Mouse (Mus musculus): ENCODE measurements around the gene Stac. TPM values are rescaled to one million over a fixed set of nuclear protein-coding genes. Genes with fewer than 3 reads are reported as not detected.

Stac gene
- total RNA-seq, 4 experiments from 2014 or later: 1.3 to 2.0 (median 1.5) TPM

DNA sequence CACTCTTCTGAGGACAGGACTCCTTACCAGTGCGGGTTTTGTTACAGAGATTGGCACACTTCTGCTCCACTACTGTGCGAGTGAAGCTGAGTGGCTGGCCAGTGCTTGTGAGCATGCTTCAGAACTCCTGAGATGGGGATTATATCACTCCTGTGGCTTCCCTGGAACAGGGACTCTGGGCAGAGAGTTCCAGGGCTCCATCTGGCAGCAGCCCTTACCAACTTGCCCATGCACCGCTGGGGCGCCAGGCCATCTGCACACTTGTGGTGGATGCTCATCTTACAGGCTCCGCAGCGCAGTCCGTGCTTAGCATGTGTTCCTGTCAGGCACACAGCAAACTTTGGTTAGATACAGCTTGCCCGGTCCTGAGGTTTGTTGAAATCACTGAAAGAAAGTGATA lies 83.5 kb downstream of the Stac start:
- no peak for DNase-seq (ENCODE audit: low spot score in 2 of 2)

GRCm38 (mm10) chr9:111587527-111587926 lies 102.6 kb downstream of the Stac start:
- no peak for DNase-seq (ENCODE audit: low spot score in 2 of 2)

- no peak for DNase-seq (ENCODE audit: low spot score in 2 of 2)
Measured at GRCm38 (mm10) chr9:111578784-111579183, 111.4 kb downstream of the Stac start.

- DNase-seq (ENCODE audit: low spot score in 2 of 2): no peak
Measured at GRCm38 (mm10) chr9:111577453-111577852, 112.7 kb downstream of the Stac start.

DNA sequence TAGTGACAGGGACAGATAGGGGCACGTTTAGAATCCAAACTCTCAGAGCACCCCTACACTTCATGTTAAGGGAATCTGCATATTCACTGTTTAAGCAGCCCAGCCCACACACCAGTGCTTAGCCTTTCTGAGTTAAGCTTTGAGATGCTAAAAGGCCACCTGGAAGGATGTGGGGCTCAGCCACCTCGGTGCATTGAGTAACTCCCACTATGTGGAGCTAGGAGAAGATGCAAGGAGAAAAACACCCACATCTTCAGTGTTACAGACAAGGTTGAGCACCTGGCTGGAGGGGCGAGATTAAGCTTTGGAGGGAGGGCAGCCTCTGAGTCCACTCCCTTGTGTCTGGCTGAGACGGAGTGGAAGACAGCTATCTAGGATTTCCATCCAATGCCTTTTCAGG lies 114.3 kb downstream of the Stac start:
- DNase-seq (ENCODE audit: low spot score in 2 of 2): no peak

- no peak for DNase-seq (ENCODE audit: low spot score in 2 of 2)
Measured at GRCm38 (mm10) chr9:111573836-111574235, 116.3 kb downstream of the Stac start.

GRCm38 (mm10) chr9:111571619-111572018 lies 118.5 kb downstream of the Stac start:
- no peak for DNase-seq (ENCODE audit: low spot score in 2 of 2)

- DNase-seq (ENCODE audit: low spot score in 2 of 2): no peak
Measured at GRCm38 (mm10) chr9:111564176-111564575, 126.0 kb downstream of the Stac start.

DNA sequence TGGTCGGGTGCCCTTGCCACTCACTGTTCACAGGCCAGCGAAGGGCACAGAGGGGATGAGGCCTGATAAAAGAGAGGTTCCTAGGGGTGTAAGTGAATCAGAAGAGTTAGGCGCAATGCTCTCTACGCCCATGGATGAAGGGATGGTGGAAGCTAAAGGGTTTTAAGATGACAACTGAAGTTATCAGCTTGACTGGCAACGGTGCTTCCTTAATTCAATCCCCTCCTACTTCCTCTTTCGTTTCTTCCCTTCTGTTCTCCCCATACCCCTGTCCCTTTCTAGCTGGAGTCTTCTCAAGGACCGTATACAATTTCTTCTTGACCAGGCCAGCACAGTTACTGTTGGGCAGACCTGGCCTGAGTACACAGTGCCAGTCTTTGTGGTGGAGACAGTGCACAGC lies 126.9 kb downstream of the Stac start:
- DNase-seq (ENCODE audit: low spot score in 2 of 2): no peak

DNA sequence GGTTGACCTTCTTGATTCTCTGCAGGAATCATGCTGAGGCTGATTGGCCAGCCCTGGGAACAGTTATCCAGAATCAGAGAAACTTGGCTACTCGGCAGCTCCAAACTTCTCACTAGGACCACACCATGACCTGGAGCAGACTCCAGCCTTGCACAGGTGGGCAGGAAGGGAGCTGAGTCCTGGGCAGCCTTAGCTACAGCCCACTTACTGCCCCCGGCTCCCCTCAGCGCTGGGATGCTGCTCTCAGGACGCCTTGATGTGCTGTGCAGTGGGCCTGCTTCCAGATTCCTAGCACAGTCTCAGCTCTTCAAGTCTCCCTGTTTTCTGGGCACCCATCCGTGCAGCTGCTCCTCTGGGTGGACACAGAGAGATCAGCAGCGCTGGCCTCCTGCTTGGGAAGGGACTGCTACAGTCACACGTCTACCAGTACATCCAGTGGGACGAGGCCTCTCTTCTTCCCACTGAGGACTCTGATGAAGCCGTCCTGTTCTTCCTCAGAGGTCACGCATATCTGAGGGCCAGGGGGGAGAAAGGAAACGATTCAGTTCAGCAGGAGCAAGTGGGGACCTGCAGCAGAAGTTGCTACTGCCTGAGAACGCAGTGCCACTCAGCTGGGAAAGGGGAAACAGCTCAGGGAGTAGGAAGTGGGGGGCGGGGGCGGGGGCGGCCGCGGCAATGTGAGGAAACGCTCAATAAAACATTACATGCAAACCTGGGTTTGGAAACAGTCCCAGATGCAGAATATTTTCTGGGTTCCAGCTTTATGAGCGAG lies 127.7 kb downstream of the Stac start:
- DNase-seq (ENCODE audit: low spot score in 2 of 2): no peak

GRCm38 (mm10) chr9:111556699-111557098 lies 133.4 kb downstream of the Stac start:
- no peak for DNase-seq (ENCODE audit: low spot score in 2 of 2)

- no peak for DNase-seq (ENCODE audit: low spot score in 2 of 2)
Measured at GRCm38 (mm10) chr9:111552865-111553264, 137.3 kb downstream of the Stac start.

- no peak for DNase-seq (ENCODE audit: low spot score in 2 of 2)
Measured at GRCm38 (mm10) chr9:111551461-111552190, 138.5 kb downstream of the Stac start.

GRCm38 (mm10) chr9:111550963-111551321 lies 139.2 kb downstream of the Stac start:
- DNase-seq (ENCODE audit: low spot score in 2 of 2): no peak

- DNase-seq (ENCODE audit: low spot score in 2 of 2): no peak
Measured at GRCm38 (mm10) chr9:111550281-111550962, 139.7 kb downstream of the Stac start.

GRCm38 (mm10) chr9:111542663-111543062 lies 147.5 kb downstream of the Stac start:
- DNase-seq (ENCODE audit: low spot score in 2 of 2): no peak

DNA sequence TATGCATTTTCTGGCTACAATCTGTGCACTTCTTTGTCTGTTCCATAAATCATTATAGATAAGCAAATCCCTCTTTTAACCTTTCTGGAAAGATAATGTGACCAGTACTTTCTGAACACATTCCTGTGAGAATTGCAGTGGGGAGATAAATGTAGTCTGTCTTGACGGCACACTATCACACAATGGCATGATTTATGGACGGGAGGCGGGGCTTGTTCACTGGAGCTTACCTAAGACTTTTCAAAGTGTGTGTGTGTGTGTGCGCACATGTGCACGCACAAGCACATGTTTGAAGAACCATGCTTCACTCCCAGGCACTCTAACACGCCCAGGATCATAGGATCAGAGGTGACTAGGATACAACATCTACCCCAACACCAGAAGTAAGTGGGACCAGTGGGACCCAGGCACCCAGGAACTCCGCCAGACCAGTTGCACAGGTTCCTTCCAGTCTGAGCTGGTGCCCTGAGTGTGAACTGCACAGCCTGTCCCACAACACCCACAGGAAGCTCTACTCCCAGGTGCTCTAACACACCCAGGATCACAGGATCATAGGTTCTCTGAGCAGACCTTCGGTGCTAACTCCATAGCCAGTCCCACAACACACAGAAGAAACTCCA lies 154.6 kb downstream of the Stac start:
- DNase-seq (ENCODE audit: low spot score in 2 of 2): no peak

GRCm38 (mm10) chr9:111534744-111535423 lies 155.3 kb downstream of the Stac start:
- DNase-seq (ENCODE audit: low spot score in 2 of 2): no peak

GRCm38 (mm10) chr9:111523871-111524270 lies 166.3 kb downstream of the Stac start:
- DNase-seq (ENCODE audit: low spot score in 2 of 2): no peak

- no peak for DNase-seq (ENCODE audit: low spot score in 2 of 2)
Measured at GRCm38 (mm10) chr9:111523111-111523510, 167.0 kb downstream of the Stac start.

DNA sequence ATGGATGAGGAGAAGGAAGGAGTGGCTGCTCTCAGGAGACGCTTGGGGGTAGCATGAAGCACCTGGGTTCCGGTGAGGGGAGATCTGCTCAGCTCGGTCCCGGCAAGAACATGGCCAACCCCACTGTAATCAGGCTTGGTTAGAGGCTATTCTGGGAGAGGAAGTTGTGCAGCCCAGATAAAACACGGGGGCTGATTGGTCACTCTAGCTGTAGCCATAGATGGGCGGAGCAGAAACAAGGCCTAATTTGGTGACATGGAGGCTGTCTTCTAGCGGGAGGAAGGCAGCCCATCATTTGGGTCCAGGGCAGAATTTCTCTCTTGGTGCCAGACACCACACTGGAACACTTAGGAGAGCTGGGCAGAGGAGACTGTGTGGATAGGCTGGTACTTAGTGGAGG lies 167.9 kb downstream of the Stac start:
- DNase-seq (ENCODE audit: low spot score in 2 of 2): no peak
